Mouse (Mus musculus) embryonic fibroblast, embryonic 13.5 days (primary cell): ENCODE data around the gene Rnft1.

Experiments used
- CTCF ChIP-seq: IDR thresholded peaks from 2 replicates; pipeline ENCODE4 v1.5.1; 2011; ENCODE audit warnings: mild to moderate bottlenecking, control low read depth, low read length, moderate library complexity, borderline replicate concordance; ENCODE audit not compliant: insufficient read depth
- POLR2A ChIP-seq: IDR thresholded peaks from 2 replicates; pipeline ENCODE4 v1.6.1; 2011; ENCODE audit warnings: low read depth, mild to moderate bottlenecking, control low read depth, low read length, moderate library complexity

DNA sequence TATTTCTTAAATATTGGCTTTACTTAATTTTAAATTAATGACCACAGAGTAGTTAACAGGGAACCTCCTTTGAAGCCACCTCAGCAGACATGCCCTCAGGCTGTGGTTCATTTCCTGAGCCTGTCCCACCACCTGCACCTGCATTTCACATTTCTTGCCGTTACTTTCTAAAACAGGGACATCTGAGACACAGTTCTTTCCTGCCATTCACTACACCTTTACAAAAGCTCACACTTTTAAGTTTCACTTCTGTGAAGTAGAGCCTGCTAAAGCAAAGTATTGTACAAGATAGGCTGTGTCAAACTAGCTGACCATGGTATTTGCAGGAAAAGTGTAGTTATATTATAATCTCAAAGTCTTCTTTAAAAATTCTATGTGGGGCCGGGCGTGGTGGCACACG lies 54.3 kb downstream of the Rnft1 start:
- TF ChIP-seq POLR2A (no peak), CTCF (no peak)
